Mouse (Mus musculus): ENCODE data around the gene Slc25a19.
"Not testable (repeated sequence)": the region's sequence is repeated elsewhere in the genome, so short reads cannot be mapped to it uniquely, and the experiment has no call there.

Slc25a19 gene

DNA sequence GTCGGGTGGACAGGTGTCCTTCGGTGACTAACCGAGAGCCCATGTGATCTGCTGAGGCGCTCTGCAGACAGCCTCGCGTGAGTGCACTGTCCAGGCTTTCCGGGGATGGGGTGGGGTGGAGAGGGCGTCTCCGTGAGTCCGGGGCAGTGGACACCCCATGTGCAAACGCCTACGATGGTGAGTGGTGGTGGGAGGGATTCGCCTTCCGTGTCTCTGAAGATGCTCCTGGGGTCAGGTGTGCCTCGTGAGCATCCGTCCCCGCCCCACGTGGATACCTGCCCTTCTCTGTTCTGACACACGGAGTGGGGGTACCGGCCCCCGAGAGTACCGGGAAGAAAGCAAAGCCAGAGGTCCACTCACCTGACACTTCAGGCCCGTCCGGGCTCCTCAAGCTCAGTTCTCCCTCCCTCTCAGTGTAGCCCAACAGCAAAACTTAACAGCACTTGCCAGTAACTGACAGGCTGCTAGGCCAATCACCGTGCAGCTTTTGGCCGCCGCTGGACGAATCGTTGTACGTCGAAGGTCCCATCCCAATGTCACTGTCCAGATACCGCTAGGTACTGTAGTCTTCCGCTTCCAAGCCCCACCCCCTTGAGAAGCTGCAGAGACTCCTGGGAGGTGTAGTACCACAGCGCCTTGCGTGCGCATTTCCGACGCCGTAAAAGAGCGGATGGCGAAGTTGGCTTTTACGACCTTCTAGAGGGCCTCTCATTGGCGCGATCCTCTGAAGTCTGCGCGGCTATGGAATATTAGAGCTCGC, at the start of gene Slc25a19:
Slc25a19 (minus strand) TSS at position 591 of the 760 bp plus-strand sequence.
- DNase-seq (ENCODE audit: low spot score in 2 of 2) = peak; percentile 100

DNA sequence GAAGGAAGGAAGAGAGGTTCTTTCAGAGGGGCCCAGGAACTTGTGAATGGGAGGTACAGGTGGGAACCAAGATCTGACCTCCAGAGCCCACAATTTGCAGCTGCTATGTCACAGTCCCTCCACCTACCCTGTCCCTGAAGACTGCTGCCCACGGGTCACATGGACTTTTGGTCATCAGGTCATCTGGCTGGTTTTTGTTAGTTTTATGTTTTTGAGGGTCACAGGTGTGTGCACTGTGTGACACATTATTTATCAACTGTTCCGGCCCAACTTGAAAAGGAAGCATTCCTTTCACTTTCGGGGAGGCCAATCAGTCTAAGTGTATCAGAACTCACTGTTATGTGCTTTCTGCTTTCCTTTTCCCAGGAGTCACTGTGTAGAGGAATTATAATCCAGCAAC, 49.4 kb upstream of the Slc25a19 start:
- no peak for DNase-seq (ENCODE audit: low spot score in 2 of 2)

DNA sequence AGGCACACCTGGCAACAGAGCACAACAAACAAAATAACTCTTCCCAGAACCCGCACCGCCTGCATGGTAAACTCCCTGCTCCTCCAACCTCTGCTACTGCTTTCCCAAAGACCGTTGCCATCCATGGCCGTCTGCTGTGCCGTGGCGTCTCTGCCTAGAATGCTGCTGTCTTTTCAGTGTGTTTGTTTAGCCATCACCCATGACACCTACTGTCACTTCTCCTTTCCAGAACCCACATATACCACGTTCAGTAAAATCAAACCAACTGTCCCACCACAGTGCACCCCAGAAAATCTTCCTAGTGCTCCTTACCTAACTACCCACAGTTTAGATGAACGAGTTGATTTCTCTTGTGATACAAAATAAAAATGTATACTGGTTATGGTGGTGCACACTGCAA, 48.6 kb upstream of the Slc25a19 start:
- DNase-seq (ENCODE audit: low spot score in 2 of 2) = no peak

DNA sequence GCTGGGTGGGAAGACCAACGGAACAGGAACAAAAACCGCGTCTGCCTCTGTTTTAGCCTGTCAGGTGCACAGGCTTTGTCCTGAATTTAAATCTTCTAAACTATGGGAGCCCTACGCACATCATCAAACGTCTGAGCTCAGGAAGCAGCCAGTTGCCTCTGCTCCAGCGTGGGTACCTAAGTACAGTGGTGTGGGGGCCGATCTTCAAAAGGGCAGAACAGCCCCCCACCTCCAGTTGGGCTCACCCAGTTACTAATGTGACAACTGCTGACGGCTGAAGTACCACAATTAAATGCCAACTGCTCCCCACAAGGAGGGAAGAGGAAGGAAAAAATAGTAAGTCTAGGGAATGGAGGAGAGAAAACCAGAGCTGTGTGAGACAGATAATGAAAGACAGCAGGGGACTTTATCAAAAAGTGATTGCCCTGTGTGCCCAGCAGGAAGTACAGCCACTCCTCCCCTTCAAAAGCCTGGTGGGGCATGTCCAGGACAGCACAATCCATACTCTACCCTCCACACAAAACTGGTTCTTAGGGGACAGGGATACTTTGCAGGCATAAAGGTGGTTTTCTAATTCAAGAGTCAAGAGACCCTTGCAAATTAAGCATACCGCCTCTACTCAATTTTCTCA, 46.3 kb upstream of the Slc25a19 start:
- DNase-seq (ENCODE audit: low spot score in 2 of 2) = no peak

DNA sequence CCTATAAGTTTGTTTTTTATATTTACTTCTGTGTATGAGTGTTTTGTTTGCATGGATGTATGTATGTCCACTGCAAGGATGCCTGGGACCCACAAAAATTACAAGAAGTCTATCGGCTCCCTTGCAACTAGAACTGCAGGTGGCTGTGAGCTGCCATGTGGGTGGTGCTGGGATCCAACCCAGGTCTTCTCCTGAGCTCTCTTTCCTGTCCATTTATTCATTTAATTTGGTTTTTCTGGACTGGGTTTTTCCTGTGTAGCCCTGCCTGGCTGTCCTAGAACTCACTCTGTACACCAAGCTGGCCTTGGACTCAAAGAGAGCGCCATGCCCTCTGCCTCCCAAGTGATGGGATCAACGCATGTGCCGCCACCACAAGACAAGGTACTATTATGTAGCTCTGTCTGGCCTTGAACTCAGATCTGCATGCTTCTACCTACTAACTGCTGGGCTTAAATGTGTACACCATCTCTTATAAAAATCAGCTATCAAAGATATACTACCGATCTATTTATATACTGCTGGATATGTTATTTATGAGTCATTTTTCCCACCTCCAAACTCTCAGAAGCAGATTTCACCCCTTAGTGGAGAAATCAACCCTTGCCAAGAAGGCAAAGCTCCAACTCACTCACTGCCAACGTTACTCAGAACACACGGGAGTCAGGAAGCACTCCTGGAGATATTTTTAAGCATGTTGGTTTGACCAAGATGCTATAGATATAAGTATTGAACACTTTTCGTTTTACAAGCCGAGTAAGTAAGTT, 45.6 kb upstream of the Slc25a19 start:
- DNase-seq (ENCODE audit: low spot score in 2 of 2) = peak; percentile 70 to 74

DNA sequence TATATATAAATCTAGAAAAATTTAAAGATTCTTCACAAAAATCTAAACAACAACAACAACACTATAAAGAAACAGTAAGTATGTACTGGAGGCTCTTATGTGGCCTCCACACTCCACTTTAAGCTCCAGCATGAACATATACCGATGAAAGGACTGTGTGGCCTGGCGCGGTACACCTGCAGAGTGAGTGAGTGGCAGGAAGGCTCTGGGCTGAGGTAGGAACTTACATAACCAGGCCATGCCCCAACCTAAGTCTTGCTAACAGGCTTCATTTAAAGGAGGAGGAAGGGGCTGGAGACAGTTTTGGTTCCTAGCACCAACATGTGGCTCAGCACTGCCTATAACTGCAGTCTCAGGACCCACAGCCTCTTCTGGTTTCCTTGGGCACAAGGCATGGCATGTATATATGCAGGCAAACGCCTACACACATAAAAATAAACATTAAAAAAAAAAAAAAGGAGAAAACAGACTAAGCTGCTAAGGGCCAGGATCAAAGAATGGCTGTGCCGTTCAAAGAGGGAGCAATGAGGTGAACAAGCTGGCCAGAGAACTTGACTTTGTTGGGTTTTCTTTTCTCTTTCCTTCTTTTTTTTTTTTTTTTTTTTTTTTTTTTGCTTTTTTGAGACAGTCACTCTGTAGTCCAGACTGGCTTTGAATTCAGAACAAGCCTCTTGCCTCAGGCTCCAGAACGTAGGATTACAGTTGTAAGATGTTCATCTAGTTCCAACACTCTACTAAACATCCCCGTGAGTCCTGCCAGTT, 44.3 kb upstream of the Slc25a19 start:
- no peak for DNase-seq (ENCODE audit: low spot score in 2 of 2)

DNA sequence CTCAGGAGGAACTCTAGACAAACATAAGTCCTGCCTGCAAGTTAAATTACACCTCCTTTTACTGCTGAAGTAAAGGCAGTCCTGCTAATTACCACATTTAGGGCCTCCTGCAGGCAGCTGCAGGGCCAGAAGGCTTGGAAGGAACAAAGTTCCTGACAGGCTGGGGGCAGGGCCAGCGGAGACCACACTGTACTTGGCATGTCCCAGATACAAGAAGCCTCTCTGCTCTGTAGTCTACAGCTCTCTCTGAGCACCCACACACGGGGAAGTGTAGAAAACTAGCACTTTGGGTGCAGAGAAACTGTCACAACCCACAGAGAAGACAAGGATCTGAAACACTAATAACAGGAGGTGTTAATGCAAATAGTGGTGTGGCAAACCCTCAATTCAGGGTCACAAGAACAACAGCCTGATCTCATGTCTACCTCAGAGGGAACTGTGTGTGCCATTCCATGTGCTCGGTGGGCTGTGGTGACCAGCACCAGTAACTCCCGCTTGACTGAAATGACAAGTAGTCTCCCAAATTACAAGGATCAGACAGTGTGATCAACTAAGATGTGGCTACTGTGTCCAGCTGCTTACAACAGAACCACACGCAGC, 42.5 kb upstream of the Slc25a19 start:
- peak; percentile 62 to 63 for DNase-seq (ENCODE audit: low spot score in 2 of 2)

DNA sequence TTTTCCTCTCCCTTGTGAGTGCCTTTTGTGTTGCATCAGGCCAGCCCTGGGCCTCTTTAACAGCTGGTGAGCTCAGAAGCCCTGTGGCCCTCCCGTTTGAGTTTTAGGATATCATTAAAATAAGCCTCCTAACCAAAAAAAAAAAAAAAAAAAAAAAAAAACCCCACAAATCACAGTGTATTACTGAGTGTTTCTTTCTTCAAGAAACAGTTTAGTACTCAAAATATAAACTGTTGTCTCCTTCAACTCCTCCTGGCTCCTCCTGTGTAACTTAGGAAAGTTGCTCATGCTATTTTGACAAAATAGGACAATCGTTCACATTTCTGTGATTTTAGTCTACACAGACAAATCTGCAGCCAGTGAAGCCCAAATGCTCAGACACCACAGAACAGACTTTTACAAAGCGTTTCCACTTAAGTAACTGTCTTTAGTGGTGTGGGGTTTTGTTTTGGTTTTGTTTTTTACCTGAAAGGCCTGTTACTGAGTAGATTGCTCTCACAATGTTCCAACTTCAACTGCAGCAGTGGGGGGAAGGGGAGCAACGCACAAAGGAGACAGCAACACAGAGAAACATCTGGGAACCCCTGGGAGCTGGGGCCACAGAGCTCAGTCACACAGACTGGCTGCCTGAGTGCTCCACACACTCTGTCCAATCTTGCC, 35.7 kb upstream of the Slc25a19 start:
- no peak for DNase-seq (ENCODE audit: low spot score in 2 of 2)

DNA sequence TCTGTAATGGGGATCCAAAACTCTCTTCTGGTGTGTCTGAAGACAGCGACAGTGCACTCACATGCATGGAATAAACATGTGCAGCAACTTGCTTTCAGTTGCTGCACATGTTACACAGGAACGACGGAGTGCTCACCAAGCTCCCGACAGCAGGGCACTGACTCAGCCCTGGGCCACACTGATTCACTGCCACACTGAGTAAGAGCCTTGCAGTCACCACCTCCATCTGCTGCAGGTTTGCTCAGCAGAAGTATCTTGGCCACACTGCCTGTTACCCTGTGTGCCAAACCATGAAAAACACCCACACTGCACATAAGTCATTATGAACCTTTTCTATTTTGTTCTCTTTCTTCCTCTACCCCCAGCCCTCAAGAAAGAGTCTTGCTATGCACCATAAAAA, 32.3 kb upstream of the Slc25a19 start:
- peak in 1 of 2 experiments; percentile 41 for DNase-seq (ENCODE audit: low spot score in 2 of 2)

DNA sequence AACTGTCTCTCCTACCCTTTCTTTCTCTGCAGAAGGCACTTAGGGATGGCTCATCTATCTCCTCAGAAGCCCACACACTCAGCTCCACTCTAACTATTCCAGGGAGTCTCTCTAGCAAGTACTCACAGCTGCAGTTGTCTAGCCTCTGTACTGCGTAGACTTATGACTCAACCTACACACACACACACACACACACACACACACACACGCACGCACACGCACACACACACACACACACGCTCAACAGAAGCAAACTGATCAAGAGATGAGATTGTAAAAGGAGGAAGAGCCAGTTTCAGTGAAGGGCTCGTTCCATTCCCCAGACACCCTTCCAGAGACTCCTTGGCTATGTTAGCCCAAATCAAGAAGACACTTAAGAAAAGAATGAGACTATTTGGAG, 30.4 kb upstream of the Slc25a19 start:
- peak in 1 of 2 experiments; percentile 32 for DNase-seq (ENCODE audit: low spot score in 2 of 2)

DNA sequence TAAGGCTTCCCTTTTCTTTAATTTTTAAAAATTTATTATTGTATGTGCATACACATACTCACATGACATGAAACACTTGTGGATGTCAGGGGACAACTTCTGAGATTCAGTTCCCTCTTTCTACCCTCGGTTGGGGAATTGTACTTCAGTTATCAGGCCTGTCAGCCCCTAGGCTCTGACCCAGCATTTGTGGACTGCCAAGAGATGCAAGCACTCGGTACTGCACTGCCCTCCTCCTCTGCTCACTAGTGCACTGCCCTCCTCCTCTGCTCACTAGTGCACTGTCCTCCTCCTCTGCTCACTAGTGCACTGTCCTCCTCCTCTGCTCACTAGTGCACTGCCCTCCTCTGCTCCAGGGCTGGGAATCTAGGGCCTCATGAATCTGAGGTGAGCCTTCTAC, 26.0 kb upstream of the Slc25a19 start:
- no peak for DNase-seq (ENCODE audit: low spot score in 2 of 2)

DNA sequence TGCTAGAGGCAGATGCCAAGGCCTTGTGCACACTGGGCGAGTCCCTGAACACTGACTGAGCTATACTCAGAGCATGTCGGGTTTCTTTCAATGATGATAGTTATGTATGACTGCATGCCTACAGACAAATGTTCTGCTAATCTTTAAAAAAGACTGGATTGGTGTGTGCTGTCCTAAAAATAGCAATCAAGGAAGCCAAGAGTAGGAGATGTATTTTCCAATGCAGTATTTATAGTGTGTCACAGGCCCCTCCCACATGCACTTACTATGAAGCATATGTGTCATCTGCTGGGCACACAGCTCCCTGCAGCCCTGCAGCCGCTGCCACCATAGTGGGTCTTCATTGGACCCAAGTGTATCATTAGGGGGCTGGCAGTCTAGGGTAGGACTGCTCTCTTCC, 25.1 kb upstream of the Slc25a19 start:
- DNase-seq (ENCODE audit: low spot score in 2 of 2) = peak in 1 of 2 experiments; percentile 71

DNA sequence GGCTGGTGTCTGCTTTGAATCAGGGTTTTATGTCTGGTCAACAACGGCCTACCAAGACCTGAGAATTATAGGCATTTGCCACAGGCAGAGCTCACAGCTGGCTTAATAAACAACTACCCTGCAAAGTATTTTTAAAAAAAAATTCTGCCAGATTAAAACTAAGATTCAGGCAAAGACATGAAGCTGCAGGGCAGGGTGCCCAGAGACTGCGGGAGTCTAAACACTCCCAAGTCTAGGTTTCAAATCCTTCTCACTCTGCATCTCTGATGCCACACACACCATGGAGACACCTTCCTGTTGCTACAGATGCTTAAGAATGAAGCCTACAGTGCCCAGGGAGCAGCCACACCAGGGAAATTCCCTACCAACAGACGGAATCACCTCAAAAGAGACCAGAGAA, 23.6 kb upstream of the Slc25a19 start:
- no peak for DNase-seq (ENCODE audit: low spot score in 2 of 2)

DNA sequence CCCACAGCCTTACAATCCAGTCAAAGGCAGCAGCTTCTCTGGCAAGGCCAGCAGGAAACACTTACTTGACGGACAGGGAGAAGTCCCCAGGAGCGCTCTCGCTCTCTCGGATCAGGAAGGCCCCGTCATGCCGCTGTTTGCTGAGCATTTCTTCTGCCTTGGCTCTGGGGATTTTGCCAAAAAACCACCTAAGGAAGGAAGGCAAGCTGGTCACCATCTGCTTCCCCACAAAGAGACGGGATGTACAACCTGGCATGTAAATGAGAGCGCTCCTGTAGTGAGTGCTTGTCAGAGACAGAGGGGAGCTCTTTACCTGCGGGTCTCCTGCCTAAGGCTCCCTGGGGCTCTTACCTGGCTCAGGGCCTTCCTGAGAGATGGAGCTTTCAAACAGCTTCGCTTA, 21.6 kb upstream of the Slc25a19 start:
- DNase-seq (ENCODE audit: low spot score in 2 of 2) = peak; percentile 57 to 67

DNA sequence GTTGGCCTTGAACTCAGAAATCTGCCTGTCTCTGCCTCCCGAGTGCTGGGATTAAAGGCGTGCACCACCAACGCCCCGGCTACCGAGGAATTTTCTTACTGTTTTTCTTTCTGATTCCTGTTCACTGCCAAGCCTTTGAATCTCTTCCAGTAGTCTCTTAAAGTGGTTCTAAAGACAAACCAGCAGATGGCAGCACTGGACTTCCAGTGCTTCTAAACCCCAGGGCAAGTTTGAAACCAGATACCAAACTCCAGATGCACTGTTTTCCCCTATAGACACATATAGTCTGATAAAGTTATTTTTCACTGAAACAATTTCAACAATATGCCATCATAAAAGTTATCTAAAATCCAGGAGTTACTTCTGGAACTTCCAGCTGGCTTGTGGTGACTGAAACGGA, 19.4 kb upstream of the Slc25a19 start:
- DNase-seq (ENCODE audit: low spot score in 2 of 2) = peak; percentile 58 to 74

DNA sequence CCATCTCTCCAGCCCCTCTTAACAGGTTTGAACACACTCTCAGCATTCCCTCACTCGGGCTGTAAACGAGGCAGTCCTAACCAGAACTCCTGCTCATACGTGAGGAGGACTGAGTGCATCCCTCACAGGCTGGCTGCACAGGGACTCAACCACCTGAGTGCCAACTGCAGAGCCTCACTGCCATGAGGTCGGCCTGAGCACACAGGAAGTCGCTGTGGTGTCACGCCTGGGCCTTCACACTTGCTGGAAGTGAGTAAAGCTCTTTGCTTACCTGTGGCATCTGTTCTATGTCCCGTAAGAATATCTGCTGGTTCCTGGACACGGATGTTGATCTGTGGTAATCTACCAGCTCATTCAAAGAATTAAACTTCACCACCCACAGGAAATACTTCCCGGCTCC, 18.3 kb upstream of the Slc25a19 start:
- DNase-seq (ENCODE audit: low spot score in 2 of 2) = no peak

DNA sequence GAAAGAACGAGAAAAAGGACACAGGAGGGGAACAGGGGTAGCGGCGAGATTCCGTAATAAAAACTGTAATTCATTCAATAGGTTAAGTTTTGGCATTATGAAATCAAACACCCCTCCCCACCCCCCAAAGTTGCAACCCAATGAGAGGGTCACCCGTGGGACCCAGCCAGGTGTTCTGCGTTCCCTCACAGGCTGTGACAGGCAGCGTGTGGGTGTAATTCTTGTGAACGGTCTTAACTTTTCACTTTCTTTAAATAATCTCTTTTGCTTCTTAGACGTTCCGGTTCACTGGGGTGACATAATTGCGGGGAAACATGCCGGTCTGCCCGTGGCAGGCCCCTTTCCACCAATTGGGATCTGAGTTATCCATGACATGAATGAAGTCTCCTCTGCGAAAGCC, 17.4 kb upstream of the Slc25a19 start:
- not testable (repeated sequence) for DNase-seq (ENCODE audit: low spot score in 2 of 2)

DNA sequence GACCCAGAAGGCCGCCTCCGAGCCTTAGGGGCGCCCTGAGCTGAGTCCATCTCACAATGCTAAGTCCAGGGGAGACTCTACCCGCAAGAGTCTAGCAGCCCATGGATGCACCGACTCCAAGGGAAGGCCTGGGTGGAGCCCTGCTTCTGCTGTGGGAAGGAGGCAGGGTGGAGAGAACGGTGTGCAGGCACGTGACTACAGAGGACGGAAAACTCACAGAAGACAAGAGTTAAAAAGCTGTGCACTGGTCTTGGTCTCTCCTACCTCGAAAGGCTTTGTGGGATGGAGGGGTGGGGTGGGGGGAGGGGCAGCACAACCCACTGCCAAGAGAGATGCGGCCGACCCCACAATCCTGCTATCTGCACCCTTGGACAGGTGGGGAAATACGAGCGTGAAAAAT, 16.2 kb upstream of the Slc25a19 start:
- no peak for DNase-seq (ENCODE audit: low spot score in 2 of 2)

DNA sequence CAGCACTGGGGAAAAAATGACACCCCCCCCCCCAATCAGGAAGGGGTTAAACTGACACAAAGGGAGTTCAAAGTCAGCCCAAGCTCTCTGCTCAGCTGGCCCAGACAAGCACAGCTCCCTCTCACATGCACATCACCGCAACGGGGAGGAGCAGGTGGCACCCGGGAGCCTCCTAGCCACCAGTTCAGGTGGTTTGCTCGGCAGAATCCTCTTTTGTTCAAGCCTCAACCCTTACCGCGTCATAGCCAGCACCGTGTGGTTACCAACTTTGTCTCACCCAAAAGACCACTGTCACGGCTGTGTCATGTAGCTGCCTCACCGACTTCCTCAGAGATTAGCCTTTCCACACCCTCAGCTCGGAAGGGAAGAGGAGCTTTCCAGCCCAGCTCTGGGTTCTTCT, 15.2 kb upstream of the Slc25a19 start:
- DNase-seq (ENCODE audit: low spot score in 2 of 2) = no peak

DNA sequence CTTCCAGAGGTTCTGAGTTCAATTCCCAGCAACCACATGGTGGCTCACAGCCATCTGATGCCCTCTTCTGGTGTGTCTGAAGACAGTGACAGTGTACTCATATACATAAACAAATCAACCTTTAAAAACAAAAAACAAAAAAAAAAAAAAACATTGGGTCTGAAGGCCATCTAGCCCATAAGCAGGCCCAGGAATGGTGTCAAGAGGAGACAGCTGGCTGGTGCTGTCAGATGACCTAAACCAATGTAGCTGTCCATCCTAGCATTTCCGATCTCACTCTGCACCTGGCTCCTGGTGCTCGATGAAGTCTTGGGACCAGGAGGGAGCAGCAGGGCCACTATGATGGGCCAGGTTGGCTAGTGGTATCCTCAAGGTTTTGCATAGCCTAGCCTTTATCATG, 14.6 kb upstream of the Slc25a19 start:
- DNase-seq (ENCODE audit: low spot score in 2 of 2) = no peak

DNA sequence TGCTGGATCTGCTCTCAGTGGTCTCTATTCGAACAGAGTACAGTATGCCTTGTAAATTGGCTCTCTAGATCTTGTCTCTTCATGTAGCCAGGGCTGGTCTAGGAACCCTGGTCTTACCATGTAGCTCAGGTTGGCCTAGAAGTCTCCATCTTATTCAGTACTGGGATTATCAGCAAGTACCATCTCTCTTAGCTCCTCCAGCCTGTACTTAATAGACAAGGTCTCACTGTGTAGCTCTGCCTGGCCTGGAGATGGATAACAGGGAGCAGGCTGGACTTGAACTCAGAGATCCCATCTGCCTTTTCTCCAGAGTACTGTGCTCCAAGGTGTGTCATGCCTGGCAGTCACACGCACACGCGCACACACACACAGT, 13.6 kb upstream of the Slc25a19 start:
- DNase-seq (ENCODE audit: low spot score in 2 of 2) = no peak
